Mouse (Mus musculus) forebrain, embryonic 16.5 days (tissue): ENCODE results near the gene Gm3417. TPM values are rescaled to one million over a fixed set of nuclear protein-coding genes. Genes with fewer than 3 reads are reported as not detected.

Experiments
- polyA plus RNA-seq: library from polyadenylated mRNA; unstranded; fragments of >200 nt; fragmentation: Nextera tagmentation; extraction: Ambion mirVana; gene quantifications from 2 replicates; pipeline ENCODE4 v1.2.1, GENCODE M21; 2015

Gm3417 gene
- polyA plus RNA-seq, 1 experiment from 2014 or later = 0.47 TPM

Other genes with a start within 250 kb of the Gm3417 start
- gene Wdr27, start 35.6 kb downstream of the Gm3417 start, polyA plus RNA-seq = 6.3 and 7.5 TPM in 2 replicates
- 33.1 and 37.3 TPM in 2 replicates for gene 1600012H06Rik, start 35.6 kb downstream of the Gm3417 start, polyA plus RNA-seq
- gene Phf10, start 17.5 kb downstream of the Gm3417 start, polyA plus RNA-seq = 15.1 and 15.3 TPM in 2 replicates
- 6.9 and 7.5 TPM in 2 replicates for gene 9030025P20Rik, start 322 bp downstream of the Gm3417 start, polyA plus RNA-seq
- gene Gm3435, start 31.4 kb upstream of the Gm3417 start, polyA plus RNA-seq = 8.5 and 9.9 TPM in 2 replicates
- gene Ermard, start 62.4 kb upstream of the Gm3417 start, polyA plus RNA-seq = 73.3 and 86.6 TPM in 2 replicates
- not detected in 2 replicates for gene Tcte3, start 62.7 kb upstream of the Gm3417 start, polyA plus RNA-seq
- 5.1 TPM in 2 replicates for gene Gm3448, start 62.7 kb upstream of the Gm3417 start, polyA plus RNA-seq